Mouse (Mus musculus): ENCODE data around the gene Adprh.

GRCm38 (mm10) chr16:38481327-38481726 lies 28.8 kb upstream of the Adprh start:
- no peak for TF ChIP-seq CTCF (IDR thresholded peaks at IDR 0.05; ENCODE audit: borderline replicate concordance, insufficient read depth, low read length)
- TF ChIP-seq POLR2A (IDR thresholded peaks at IDR 0.05; ENCODE audit: low read depth, low read length): no peak
